Mouse (Mus musculus): ENCODE measurements around the gene Endog.
"Not testable (repeated sequence)": the region's sequence is repeated elsewhere in the genome, so short reads cannot be mapped to it uniquely, and the experiment has no call there.

Gene Endog

GRCm38 (mm10) chr2:30166677-30167076, 4.6 kb upstream of the Endog start:
- DNase-seq (ENCODE audit: low spot score in 2 of 2), result no peak

GRCm38 (mm10) chr2:30171997-30172382, 697 bp downstream of the Endog start:
- DNase-seq (ENCODE audit: low spot score in 2 of 2), result peak in 1 of 2 experiments; percentile 57

GRCm38 (mm10) chr2:30173541-30174240, 2.4 kb downstream of the Endog start:
- DNase-seq (ENCODE audit: low spot score in 2 of 2), result peak in 1 of 2 experiments; percentile 51

- DNase-seq (ENCODE audit: low spot score in 2 of 2), result no peak
Measured at GRCm38 (mm10) chr2:30175897-30176296, 4.6 kb downstream of the Endog start.

GRCm38 (mm10) chr2:30176561-30176960, 5.3 kb downstream of the Endog start:
- no peak for DNase-seq (ENCODE audit: low spot score in 2 of 2)

GRCm38 (mm10) chr2:30177700-30178675, 6.7 kb downstream of the Endog start, which contains the start of gene Spout1:
Gene Spout1, minus strand, starts transcription at chr2:30178459.
- peak; percentile 99 for DNase-seq (ENCODE audit: low spot score in 2 of 2)

- not testable (repeated sequence) for DNase-seq (ENCODE audit: low spot score in 2 of 2)
Measured at GRCm38 (mm10) chr2:30178711-30179110, 7.4 kb downstream of the Endog start.

- DNase-seq (ENCODE audit: low spot score in 2 of 2), result no peak
Measured at GRCm38 (mm10) chr2:30182424-30182823, 11.1 kb downstream of the Endog start.

GRCm38 (mm10) chr2:30183721-30184120, 12.4 kb downstream of the Endog start:
- no peak for DNase-seq (ENCODE audit: low spot score in 2 of 2)

GRCm38 (mm10) chr2:30185276-30185675, 14.0 kb downstream of the Endog start:
- no peak for DNase-seq (ENCODE audit: low spot score in 2 of 2)

GRCm38 (mm10) chr2:30185681-30186080, 14.4 kb downstream of the Endog start:
- no peak for DNase-seq (ENCODE audit: low spot score in 2 of 2)

- DNase-seq (ENCODE audit: low spot score in 2 of 2), result no peak
Measured at GRCm38 (mm10) chr2:30191790-30192580, 20.7 kb downstream of the Endog start.

- DNase-seq (ENCODE audit: low spot score in 2 of 2), result no peak
Measured at GRCm38 (mm10) chr2:30194656-30195055, 23.4 kb downstream of the Endog start.

- no peak for DNase-seq (ENCODE audit: low spot score in 2 of 2)
Measured at GRCm38 (mm10) chr2:30198021-30198420, 26.7 kb downstream of the Endog start.

- DNase-seq (ENCODE audit: low spot score in 2 of 2), result no peak
Measured at GRCm38 (mm10) chr2:30199984-30200383, 28.7 kb downstream of the Endog start.

- no peak for DNase-seq (ENCODE audit: low spot score in 2 of 2)
Measured at GRCm38 (mm10) chr2:30200388-30200925, 29.2 kb downstream of the Endog start.

GRCm38 (mm10) chr2:30203439-30203838, 32.1 kb downstream of the Endog start:
- no peak for DNase-seq (ENCODE audit: low spot score in 2 of 2)

GRCm38 (mm10) chr2:30205255-30205628, 33.9 kb downstream of the Endog start:
- peak; percentile 47 to 58 for DNase-seq (ENCODE audit: low spot score in 2 of 2)

- DNase-seq (ENCODE audit: low spot score in 2 of 2), result peak; percentile 96
Measured at GRCm38 (mm10) chr2:30205629-30206357, 34.5 kb downstream of the Endog start, which contains the start of gene Kyat1. Gene Kyat1, minus strand, starts transcription at chr2:30205847.

- no peak for DNase-seq (ENCODE audit: low spot score in 2 of 2)
Measured at GRCm38 (mm10) chr2:30207401-30207800, 36.1 kb downstream of the Endog start.

GRCm38 (mm10) chr2:30207886-30208285, 36.6 kb downstream of the Endog start:
- DNase-seq (ENCODE audit: low spot score in 2 of 2), result no peak

All from right cerebral cortex, postnatal 10 days (tissue).